Mouse (Mus musculus) bone marrow, adult 2 months (tissue): ENCODE data around the gene Ptpn22.

Source experiments
- CTCF ChIP-seq: fragments of 200-500 bp; IDR thresholded peaks from 2 replicates; pipeline ENCODE4 v1.5.1; 2011; ENCODE audit warnings: low read length, control low read depth; ENCODE audit not compliant: control insufficient read depth, insufficient read depth
- POLR2A ChIP-seq: fragments of 200-500 bp; IDR thresholded peaks from 2 replicates; pipeline ENCODE4 v1.6.1; 2011; ENCODE audit warnings: low read depth, mild to moderate bottlenecking, control low read depth, low read length, borderline replicate concordance; ENCODE audit not compliant: control insufficient read depth

DNA sequence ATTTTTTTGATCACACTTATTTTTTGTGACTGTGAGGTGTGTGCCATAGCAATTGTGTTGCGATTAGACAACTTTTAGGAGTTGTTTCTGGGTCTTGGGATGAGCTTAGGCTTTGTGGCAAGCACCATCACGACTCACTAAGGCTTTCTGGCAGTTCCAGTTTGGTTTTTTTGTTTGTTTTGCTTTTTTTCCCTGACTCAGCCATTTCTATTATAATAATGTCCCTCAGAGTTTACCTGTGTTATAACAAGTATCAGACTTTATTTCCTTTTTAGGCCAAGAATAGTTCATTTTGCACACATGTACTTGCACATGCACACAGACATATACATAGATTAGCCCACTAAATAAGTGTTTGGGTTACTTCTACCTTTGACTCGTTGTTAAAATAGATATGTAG lies 101.0 kb downstream of the Ptpn22 start:
- TF ChIP-seq POLR2A (no peak), CTCF (no peak)
